Mouse (Mus musculus) layer of hippocampus, postnatal 10 days (tissue): Measurements from ENCODE around the gene Atg9a. TPM values are rescaled to one million over a fixed set of nuclear protein-coding genes. Genes with fewer than 3 reads are reported as not detected.

ENCODE experiments used
- DNase-seq, 2 experiments: peaks; one replicate each; pipeline ENCODE4 v3.0.0; 2021; ENCODE audit warnings: low spot score in 2 of 2
- total RNA-seq, 2 experiments: library from RNA; stranded (reverse); gene quantifications; 2 replicates each; pipeline ENCODE4 v1.2.3; 2021

Atg9a gene
- total RNA-seq, 2 experiments from 2014 or later = 93.9 to 109 TPM

DNA sequence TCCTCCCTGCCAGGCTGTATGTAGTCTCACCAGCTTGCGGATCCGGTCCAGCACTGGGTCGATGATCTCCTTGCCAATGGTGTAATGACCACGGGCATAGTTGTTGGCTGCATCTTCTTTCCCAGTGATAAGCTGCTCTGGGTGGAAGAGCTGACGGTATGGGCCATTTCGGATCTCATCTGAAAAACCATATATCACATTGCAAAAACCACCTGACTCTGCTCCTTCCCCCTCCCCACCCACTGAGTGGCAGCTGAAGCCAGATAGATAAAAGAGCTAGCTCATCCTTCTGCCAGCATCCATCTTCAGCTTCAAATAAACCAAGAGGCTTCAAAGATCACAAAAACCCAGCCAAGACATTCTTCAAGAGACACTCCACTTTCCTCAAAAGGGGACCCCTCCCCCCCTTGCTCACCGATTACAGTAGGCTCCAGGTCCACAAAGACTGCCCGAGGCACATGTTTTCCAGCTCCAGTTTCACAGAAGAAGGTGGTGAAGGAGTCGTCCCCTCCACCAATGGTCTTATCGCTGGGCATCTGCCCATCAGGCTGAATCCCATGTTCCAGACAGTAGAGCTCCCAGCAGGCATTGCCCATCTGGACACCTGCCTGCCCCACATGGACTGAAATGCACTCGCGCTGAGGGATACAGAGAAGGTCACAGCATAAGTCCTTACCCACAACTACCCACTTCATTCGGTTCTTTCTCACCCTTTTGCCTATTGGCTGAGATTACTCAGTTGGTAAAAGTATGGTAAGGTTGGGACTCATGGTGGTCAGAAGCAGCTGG is 25.0 kb upstream of the Atg9a start:
- no peak for DNase-seq

DNA sequence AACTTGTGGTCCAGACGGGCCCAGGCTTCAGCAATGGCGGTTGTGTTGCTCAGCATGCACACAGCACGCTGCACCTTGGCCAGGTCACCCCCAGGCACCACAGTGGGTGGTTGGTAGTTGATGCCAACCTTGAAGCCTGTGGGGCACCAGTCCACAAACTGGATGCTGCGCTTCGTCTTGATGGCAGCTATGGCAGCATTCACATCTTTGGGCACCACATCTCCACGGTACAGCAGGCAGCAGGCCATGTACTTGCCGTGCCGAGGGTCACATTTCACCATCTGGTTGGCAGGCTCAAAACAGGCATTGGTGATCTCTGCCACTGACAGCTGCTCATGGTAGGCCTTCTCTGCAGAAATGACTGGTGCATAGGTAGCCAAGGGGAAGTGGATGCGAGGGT is 23.8 kb upstream of the Atg9a start:
- DNase-seq = no peak

DNA sequence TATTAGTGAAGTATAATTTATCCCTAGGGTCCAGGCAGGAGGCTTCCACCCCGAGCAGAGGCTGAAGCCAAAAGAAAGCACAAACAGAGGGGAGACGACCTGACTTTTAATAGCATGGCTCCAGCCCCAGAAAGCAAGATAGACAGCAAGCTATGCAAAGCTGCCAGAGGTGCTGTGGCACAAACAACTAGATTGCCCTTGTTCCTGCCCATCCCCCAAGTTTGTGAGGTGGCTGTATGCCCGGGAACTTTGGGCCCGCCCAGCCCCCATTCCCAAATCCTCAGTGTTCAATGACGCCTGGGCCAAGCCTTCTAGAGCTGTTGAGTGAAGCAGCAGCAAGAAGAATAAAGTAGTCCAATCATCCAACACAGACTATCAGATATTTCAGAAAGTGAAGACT is 22.9 kb upstream of the Atg9a start:
- DNase-seq = peak; percentile 70 to 80

DNA sequence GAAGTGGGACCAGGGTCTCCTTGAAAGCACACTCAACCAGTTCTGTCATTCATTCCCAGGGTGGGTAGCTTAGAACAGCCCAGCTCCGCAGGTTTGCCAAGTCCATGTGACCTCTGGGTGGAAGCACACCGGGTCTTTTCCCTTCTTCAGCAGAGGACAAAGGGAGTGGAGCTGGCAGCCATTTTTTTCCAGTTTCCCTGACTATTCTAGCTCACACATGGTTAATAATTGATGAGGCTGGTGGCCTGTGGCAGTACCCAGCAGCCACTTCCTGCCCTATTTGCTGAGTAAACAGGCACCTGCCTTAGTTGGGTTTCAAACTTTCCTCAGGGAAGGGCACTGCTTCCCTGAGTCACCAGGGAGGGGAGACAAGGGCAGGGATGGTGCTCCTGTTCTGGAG is 22.4 kb upstream of the Atg9a start:
- no peak for DNase-seq

DNA sequence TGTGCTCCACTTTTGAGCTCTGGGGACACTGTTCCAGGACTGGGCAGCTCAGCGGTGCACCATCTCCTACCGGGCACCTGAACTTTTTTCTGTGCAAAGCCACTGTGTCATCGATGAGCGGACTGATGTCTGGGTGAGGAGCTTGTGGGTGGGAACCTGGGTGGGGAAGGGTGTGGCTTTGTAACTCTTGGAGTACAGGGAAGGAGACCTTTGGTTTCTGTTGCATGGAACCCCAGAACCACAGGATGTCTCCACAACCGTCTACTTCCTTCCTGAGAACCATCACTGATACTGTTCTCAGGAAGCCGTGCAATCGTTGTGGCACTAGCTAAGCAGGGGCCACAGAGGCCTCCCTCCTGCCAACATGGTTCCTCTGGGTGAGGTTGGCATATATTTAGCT is 21.1 kb upstream of the Atg9a start:
- no peak for DNase-seq

DNA sequence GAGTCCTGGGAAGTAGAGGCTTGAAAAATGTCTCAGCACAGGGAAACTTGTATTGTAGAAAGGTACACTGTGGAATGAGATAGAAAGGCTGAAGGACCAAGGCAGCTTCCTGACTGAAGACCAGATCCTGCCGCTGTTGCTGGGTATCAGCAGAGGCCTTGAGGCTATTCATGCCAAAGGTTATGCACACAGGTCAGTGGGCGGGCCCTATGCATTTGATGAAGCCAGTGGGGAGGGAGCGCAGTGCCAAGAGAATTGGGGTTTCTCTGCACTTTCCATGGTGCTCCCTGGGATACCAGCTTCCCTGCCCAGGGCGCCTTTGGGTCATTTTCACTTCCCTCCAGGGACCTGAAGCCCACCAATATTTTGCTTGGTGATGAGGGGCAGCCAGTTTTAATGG is 20.5 kb upstream of the Atg9a start:
- no peak for DNase-seq

DNA sequence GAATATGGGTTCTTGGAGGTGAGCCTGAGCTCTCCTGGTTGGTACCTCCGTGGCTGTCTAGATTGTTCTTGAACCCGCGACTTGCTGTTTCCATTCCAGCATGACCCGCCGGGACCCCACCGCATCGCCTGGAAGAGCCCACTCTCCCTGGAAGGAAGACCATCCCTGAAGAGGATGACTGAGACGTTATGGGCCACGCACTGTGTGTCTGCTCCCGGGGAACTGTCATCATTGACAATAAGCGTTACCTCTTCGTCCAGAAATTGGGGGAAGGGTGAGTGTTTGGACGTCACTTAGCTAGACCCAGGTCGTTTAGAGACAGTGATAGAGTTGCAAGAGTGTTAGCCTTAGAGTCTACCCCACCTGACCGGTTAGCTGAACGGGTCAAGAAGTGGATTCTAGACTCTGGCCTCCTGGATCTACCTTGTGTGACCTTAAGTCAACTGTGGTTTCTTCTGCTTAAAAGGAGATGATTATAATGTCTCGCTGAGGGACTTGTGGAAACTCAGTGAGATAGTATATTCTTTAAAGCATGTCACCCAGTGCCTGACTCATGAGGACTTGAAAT is 19.2 kb upstream of the Atg9a start:
- DNase-seq = no peak

DNA sequence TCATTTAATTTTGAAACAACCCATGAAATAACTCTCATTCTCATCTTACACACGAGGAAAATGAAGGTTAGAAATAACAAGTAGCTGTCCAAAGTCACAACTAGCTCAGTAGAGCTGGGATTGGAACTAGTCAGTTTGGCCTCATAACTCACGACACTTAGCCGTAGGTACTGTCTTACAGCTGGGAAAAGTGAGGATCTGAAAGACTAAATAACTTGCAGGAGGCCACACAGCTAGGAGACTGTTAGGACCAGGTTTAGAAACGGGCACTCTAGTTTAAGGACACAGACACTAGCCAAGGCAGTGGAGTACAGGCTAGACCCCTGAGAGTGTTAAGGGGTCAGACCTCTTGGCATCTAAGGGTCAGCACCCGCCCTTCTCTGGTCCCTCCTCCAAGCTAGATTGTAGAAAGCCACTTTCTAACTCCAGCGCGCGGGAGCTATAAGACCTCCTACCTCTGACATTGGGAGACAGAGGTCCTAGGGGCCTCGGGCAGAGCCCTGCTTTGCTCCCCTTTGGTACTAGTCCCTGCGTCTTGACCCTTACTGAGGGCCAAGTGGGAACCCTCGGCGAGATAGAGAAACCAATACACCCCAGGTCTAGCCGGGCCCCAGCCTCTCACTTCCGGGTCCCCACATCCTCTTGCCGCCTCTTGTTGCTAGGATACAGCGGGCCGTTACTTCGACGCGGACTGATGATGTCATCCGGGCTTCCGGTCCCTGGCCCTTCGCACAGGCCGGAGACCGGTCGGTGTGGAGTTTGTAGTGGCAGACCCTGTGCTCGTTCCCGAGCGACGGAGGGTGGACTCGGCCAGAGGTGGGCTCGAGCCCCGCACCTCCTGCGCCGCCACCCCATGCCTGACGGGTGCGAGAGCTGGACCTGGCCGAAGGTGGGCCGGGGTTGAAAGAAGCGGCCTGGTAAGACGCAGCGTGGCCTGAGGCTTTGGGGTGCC is 18.4 kb upstream of the Atg9a start, which contains the start of the genes Glb1l and Stk16:
Glb1l (minus strand) TSS at position 678 of the 952 bp plus-strand sequence.
Stk16 (plus strand) TSS at position 703 of the 952 bp plus-strand sequence.
- DNase-seq = peak; percentile 95 to 97

DNA sequence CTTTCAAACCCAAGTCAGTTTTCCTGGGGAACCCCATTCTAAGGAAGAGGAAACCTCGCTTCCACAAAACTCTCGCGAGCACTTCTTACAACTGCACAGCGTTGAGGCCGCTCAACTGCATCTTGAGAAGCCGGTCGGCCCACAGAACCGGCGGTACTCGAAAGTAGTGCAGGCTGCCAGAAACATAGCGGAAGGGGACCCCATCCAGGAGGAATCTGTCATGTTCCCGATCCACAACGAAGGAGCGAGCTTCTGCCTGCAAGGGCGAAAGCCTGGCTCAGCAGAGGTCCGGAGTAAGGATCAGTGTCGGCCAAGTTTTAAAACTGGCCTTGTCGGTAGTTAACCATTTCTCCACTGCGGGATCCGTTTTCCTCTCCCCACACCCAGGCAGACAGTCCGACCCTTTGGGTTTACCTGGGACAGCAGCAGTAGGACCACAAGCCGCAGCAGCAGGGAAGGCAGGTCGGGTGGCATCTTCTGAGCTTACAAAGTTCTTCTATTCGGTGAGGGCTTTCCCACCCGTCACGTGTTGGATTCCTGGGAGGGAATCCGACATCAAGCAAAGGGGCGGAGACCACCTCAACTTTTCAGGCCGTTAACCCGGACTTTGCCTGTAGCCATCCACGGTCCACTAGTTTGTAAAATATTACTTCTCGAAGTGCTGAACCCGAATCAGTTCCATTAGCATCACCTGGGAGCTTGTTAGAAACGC is 17.1 kb upstream of the Atg9a start:
- DNase-seq = peak in 1 of 2 experiments; percentile 36

DNA sequence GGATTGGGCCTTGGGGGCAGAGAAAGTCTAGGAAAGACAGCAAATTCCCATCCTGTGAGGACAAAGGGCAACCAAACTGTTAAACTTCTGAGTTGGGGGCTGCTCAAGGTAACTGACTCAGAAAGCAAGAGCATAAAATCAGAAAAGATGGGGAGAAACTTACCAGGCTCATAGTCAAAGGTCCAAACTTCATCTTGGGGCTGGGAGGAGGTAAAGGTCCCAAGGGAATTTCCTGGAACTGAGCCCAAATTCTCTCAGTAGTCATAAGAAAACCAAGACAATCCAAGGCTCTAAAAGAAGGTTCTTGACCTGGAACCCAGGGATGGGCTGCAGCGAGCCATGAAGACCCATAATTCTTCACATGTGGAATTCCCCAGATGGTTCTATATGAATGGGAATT is 9.2 kb upstream of the Atg9a start:
- no peak for DNase-seq

DNA sequence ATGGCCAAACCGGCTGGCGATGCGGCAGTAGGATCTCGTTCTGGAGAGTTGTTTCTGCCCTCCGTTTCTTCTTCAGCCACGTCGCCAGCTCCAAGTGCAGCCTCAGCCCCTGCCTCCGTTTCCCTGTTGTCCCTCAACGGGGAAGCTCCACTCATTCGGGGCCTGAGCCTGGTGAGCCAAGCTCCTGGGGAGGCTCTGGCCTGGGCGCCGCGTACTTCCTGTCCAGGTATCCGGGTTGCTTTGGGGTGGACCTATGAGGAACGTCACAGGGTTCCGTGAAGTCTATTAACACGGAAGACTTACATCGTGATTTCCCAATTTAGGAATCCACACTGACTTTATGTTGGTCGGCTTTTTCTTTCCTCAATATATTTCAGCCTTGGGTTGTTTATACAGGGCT is 456 bp upstream of the Atg9a start:
- peak in 1 of 2 experiments; percentile 45 for DNase-seq

DNA sequence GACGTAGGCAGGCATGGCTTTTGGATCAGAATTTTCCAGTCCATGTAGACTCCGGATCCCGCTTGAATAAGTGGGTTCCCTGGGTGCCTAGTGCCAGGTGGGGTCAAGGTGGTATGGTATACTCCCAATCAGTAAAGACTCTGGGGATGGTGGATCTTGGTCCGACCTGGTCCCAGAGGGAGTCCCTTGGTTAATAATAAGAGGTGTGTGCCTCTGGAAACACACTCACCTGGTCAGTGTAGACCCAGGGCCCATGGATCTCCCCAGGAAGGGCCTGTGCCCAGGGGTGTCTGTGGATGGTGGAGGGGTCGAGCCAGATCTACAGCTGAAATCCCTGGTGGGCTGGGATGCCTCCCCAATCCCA is 756 bp downstream of the Atg9a start:
- no peak for DNase-seq

DNA sequence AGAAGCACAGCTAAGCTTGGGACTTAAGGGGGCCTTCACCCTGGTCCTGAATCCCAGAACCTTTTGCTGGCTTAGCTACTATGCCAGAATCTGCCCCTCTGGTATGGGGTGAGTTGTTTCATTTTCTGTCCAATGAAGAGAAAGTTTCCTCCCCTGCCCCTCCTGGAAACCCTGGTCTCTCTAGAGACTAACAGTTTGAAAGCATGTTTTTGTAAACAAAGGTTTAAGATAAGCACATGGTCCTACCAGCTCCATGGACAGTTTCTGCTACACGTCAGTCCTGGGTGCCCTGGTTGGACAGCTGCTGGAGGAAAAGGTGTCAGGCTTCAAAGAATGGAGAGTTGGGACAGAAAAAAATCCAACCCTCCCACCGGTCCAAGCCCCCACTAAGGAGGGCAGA is 1.4 kb downstream of the Atg9a start:
- no peak for DNase-seq

DNA sequence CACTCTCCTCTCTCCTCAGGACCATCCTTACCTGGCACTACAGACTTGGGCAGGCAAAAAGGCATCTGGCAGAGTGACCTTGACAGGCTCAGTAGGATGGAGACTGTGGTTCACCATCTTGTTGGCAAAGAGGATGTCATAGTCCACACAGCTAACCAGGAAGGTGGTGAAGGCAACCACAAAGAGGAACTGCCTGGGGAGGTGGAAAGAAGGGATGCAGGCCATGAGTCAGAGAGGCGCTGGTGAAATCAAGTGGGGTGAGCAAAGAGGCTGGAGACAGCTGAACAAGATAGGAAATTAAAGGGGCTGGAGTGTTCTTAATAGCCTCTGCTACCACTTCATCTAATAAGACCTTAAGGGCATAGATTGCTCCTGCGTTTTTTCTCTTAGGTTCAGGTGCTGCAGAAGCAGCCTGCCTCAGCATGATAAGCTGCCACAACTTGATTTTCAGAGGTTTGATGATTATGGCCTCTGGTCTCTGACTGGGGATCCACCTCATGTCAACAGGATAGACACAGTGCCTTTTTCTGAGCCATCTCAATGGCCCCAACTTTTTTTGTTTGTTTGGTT is 4.0 kb downstream of the Atg9a start:
- no peak for DNase-seq

DNA sequence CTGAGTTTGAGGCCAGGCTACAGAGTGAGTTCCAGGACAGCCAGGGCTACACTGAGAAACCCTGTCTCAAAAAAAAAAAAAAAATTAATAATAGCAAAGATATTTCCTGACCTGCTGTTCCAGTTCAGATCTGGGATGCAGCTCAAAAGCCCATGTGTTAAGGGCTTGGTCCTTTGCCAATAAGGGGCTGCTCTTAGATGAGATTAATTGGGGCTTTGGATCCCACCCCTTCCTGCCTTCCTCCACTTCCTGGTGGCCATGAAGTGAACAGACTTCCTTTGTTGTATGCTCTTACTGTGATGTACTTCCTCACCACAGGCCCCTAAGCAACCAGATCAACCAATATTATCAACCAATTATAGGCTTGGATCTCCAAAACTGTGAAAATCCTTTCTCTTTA is 4.9 kb downstream of the Atg9a start:
- no peak for DNase-seq

DNA sequence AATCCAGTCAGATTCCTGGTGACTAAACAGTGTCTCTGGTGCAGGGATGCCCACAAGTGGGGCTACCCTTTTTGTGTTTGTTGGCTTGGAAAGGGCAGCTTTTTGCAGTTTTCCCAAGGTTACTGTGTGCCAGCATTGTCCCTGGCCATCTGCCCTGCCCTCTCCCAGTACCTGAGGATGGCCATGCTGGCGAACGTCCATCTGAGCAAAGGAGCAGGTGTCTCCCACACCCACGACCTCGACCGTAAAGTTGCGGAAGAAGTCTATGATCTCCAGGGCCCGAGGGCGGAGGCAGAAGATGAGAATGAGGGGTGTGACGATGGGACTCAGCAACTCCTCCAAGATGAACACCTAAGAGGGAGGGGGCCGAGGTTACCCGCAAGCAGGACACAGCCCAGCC is 6.5 kb downstream of the Atg9a start:
- DNase-seq = no peak

DNA sequence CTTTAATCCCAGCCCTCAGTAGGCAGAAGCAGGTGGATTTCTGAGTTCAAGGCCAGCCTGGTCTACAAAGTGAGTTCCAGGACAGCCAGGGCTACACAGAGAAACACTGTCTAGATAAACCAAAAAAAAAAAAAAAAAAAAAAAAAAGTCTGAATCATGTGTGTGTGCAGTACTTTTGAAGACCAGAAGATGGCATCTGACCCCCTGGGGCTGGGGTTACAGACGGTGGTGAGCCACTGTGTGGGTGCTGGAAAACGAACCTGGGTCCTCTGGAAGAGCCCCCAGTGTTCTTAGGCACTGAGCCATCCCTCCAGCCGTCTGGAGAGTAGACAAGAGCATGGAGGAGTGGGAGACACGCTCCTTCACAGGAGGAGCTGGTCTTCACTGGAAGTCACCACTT is 9.8 kb downstream of the Atg9a start:
- no peak for DNase-seq

DNA sequence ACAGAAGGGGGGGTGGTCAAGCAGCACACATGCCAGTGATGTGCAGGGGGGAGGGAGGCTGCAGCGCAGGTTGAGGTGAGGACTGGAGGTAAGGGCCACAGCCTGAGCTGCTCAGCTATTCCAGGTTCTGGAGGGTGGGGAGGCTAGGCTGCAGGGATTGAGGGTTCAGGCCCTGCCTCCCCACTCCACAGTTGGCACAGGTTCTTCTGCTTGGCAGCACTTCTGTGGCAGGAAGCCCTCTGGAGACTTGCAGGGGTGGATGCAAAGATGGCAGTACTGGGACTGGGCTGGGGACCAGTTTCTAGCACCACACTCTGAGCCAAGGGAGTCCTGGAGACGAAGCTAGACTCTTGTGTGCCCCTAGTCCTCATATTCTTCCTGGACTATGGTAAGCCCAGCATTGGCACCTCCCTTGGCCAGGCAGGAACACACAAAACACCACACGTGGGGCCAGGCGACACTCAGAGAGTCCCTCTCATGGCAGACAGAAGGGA is 10.6 kb downstream of the Atg9a start:
- DNase-seq = no peak

DNA sequence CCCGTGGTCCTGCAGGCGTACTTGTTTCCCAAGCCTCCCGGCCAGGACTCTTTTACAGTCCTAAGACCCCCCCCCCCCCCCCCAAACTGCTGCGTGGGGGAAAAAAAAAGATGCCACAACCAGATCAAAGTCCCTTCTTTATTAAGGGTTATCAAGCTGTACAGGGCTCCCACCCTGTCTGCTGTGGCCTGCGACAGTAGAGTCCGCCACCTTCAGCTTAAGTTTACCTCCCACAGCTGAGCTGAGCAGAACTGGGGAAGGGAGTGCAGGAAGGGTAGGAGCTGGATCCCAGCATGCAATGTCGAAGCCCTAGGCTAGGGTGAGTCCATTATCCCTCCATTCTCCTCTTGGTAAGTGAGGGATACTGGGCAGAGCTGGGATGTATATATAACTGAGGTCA is 11.3 kb downstream of the Atg9a start:
- DNase-seq = no peak

DNA sequence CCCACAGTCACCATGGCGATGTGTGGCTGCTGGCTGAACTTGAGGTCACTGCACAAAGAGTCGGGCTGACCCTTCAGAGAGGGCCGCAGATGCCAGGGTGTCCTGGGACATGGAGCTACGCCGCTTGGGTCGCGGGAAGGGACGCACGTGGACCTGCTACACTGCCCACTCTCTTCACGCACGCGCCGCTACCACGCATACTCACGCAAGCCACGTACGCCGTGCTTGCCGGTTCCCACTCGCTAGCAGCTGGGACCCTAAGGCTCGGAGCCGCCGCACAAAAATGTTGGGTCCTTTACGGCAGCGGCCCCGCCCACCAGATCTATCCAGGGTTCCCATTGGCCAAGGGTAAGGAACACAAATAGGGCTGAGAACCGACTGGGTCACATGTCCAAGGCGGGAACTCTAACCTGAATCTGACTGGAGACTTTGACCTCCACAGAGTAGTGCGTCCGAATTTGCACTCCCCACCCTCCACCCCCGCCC is 11.8 kb downstream of the Atg9a start, which contains the start of gene Abcb6:
Abcb6 (minus strand) TSS at position 288 of the 486 bp plus-strand sequence.
- peak; percentile 89 to 91 for DNase-seq
